Mouse (Mus musculus): Measurements from ENCODE around the gene Bcl11b. TPM values are rescaled to one million over a fixed set of nuclear protein-coding genes. Genes with fewer than 3 reads are reported as not detected.

The Bcl11b gene
- polyA plus RNA-seq, 1 experiment = not detected

GRCm38 (mm10) chr12:107969126-107969525, 34.3 kb downstream of the Bcl11b start:
- Histone ChIP-seq H3K4me3 (ENCODE audit: insufficient read depth, low read depth, low read length) (no peak overlapping the region), H3K27ac (replicated peaks; ENCODE audit: low read depth, low read length) (no peak overlapping the region), H3K4me1 (ENCODE audit: control insufficient read depth, insufficient read depth, insufficient read length, low read length) (no peaks in the 10 kb centered on the region)

GRCm38 (mm10) chr12:107968331-107968730, 35.1 kb downstream of the Bcl11b start:
- no peak overlapping the region for H3K4me3 ChIP-seq (ENCODE audit: insufficient read depth, low read depth, low read length)
- no peaks in the 10 kb centered on the region for H3K4me1 ChIP-seq (ENCODE audit: control insufficient read depth, insufficient read depth, insufficient read length, low read length)
- H3K27ac ChIP-seq (replicated peaks; ENCODE audit: low read depth, low read length) = no peak overlapping the region

DNA sequence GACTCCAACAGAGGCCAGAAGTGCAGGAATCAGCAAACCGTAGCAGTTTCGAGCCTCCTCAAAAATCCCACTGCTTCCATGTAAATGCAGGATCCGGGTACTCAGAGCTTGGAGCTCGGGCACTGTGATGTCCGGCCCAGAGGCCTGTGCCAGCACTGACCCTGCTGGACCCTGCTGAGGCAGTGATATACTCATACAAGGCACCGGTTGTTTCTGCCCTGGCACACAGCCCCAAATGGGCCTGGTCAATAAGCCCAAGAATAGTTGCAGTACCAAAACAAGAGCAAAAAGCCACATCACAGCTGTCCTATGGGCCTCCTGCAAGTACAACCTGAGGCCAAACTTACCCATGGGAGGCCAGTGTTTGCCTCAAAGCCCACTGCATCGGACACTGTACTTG, 36.4 kb downstream of the Bcl11b start:
- Histone ChIP-seq H3K27ac (replicated peaks; ENCODE audit: low read depth, low read length) (no peak overlapping the region), H3K4me3 (ENCODE audit: insufficient read depth, low read depth, low read length) (no peak overlapping the region), H3K4me1 (ENCODE audit: control insufficient read depth, insufficient read depth, insufficient read length, low read length) (no peaks in the 10 kb centered on the region)

DNA sequence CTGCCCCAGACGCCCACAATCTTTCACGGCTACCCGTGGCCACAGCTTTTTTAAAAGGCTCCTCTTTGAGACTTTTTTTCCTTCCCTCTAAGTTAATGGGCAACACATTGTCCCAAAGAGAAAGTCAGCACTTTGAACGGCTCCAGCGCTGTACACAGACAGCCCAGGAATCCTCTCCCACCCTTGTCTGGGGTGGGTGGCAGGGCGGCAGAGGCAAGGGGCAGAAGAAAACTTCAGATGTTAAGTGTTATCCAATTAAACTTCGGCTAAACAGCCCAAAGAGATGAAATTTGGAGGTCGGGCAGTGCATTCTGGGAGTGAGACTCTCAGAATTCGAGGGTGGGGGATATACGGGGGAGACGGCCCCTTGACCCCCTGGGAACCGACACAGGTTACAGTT, 38.3 kb downstream of the Bcl11b start:
- Histone ChIP-seq H3K27ac (replicated peaks; ENCODE audit: low read depth, low read length) (no peak overlapping the region), H3K4me3 (ENCODE audit: insufficient read depth, low read depth, low read length) (no peak overlapping the region), H3K4me1 (ENCODE audit: control insufficient read depth, insufficient read depth, insufficient read length, low read length) (no peaks in the 10 kb centered on the region)

- Histone ChIP-seq H3K4me3 (ENCODE audit: insufficient read depth, low read depth, low read length) (no peak overlapping the region), H3K4me1 (ENCODE audit: control insufficient read depth, insufficient read depth, insufficient read length, low read length) (no peaks in the 10 kb centered on the region), H3K27ac (replicated peaks; ENCODE audit: low read depth, low read length) (no peak overlapping the region)
Observed at GRCm38 (mm10) chr12:107964396-107965085, 38.9 kb downstream of the Bcl11b start.

DNA sequence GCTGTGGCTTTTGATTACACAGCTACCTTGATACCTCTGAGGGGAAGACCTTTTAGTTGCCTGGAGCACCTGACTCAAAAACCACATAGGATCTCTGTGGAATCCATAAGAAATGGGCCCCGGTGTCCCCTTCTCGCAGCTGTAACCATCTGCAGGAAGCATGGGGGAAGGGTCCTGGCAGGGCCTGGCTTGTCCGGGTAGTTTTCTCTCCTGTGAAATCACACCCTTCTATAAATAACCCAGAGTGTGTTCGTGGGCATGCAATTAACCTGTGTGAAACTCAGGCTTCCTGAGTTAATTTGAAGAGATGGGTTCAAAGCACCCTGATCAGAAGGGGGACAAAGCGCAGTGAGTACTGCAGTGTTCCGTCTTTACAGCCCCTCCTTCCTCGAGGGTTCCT, 40.5 kb downstream of the Bcl11b start:
- H3K4me3 ChIP-seq (ENCODE audit: insufficient read depth, low read depth, low read length) = no peak overlapping the region
- no peak overlapping the region for H3K27ac ChIP-seq (replicated peaks; ENCODE audit: low read depth, low read length)
- H3K4me1 ChIP-seq (ENCODE audit: control insufficient read depth, insufficient read depth, insufficient read length, low read length) = no peaks in the 10 kb centered on the region

GRCm38 (mm10) chr12:107961843-107962242, 41.6 kb downstream of the Bcl11b start:
- Histone ChIP-seq H3K4me3 (ENCODE audit: insufficient read depth, low read depth, low read length) (no peak overlapping the region), H3K27ac (replicated peaks; ENCODE audit: low read depth, low read length) (no peak overlapping the region), H3K4me1 (ENCODE audit: control insufficient read depth, insufficient read depth, insufficient read length, low read length) (no peaks in the 10 kb centered on the region)

DNA sequence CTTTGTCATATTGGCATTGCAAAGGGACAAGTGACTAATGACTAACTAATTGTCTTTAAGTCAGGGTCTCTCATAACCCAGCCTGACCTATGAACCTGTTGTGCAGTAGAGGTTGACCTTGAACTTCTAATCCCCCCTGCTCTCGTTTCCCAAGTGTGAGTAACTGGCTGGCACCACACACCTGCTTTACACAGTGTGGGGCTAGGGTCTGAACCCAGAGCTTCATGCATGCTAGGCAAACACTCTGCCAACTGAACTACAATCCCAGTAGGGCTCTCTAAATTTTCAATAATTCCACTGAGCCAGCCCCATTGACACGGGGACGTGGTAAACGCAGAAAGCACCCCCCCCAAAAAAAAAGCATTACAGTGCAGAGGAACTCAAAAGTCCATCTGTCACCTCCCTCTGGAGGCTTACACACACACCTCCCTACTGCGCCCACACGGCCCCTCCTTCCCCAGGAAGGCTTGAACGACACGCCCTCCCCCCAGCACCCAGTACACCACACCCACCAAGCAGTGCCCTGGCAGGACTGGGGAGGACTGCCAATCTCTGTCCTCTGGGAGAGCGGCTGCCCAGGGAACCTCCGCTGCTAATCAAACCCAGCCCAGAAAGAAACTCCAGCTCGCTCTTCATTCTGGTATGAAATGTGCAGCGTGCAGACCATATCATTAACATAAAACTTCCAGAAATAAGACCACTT, 42.5 kb downstream of the Bcl11b start:
- H3K4me3 ChIP-seq (ENCODE audit: insufficient read depth, low read depth, low read length) = no peak overlapping the region
- H3K27ac ChIP-seq (replicated peaks; ENCODE audit: low read depth, low read length) = no peak overlapping the region
- H3K4me1 ChIP-seq (ENCODE audit: control insufficient read depth, insufficient read depth, insufficient read length, low read length) = no peaks in the 10 kb centered on the region

GRCm38 (mm10) chr12:107960365-107960764, 43.0 kb downstream of the Bcl11b start:
- no peaks in the 10 kb centered on the region for H3K4me1 ChIP-seq (ENCODE audit: control insufficient read depth, insufficient read depth, insufficient read length, low read length)
- H3K27ac ChIP-seq (replicated peaks; ENCODE audit: low read depth, low read length) = no peak overlapping the region
- no peak overlapping the region for H3K4me3 ChIP-seq (ENCODE audit: insufficient read depth, low read depth, low read length)

DNA sequence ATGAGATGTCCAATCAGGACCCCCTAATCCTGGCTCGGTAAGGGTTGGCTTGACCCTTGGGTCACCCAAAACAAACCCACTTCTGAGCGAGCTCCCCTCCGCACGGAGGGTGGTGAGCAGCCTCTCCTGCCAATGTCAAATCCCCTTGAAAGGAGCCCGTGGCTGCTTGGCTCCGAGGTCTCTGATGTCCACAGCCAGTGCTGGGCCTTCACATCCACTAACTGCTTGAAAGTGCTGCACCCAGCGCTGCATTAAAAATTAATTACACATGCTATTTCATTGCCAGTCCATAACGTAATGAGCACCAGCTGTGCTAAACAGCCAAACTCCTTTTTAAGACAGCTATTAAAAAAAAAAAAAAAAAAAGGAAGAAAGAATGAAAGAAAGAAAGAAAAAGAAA, 43.5 kb downstream of the Bcl11b start:
- Histone ChIP-seq H3K27ac (replicated peaks; ENCODE audit: low read depth, low read length) (no peak overlapping the region), H3K4me3 (ENCODE audit: insufficient read depth, low read depth, low read length) (no peak overlapping the region)

DNA sequence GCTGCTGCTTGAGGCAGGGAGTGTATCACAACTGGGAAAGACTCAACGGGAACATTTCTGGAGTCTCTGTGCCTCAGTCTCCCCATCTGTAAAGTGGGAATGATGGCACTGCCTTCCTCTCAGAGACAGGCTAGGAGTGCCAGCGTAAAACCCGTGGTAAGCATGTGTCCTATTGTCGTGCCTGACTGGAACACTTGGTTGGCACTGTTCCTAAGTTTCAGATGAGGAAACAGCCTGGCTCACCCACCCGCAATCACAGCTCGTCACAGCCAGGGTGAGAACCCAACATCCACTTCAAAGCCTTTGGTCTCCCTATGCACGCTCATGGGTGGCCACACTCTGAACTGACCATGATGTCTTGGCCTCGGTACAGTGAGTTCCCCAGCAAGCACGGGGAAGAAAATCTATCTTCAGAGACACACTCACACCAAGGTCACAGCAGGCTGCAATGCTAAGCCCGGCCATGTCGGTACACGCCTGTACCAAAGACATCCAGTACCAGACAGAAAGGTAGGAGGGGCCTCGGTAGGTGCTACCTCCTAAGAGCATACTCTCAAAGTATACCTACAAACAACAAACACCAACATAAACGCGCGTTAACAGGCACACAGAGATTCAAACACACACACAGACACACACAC, 50.2 kb downstream of the Bcl11b start:
- H3K27ac ChIP-seq (replicated peaks; ENCODE audit: low read depth, low read length) = no peak overlapping the region
- no peak overlapping the region for H3K4me3 ChIP-seq (ENCODE audit: insufficient read depth, low read depth, low read length)
- H3K4me1 ChIP-seq (ENCODE audit: control insufficient read depth, insufficient read depth, insufficient read length, low read length) = no peaks in the 10 kb centered on the region

More for the DNA sequence above, 43.5 kb downstream of the Bcl11b start:
- no peaks in the 10 kb centered on the region for H3K4me1 ChIP-seq (ENCODE audit: control insufficient read depth, insufficient read depth, insufficient read length, low read length)

DNA sequence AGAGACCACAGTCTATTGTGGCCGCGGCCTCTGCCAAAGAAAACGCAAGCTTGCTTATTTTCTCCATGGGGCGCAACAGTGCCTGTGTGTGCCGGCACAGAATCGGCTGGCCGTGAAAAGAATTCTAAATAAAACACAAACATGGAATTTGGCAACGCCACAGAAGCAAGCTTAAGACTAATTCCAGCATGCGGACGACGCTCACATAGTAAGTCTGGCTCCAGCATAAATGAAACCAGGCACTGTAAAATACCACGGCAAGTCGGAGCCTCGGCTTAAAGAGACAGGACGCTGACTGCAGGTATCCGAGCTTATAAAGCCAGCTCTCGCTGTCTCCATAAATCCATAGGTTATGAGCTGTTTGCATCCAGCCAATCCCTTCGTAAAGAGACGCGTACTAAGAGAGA, 51.1 kb downstream of the Bcl11b start:
- Histone ChIP-seq H3K4me3 (ENCODE audit: insufficient read depth, low read depth, low read length) (peak overlapping the region; percentile 31; the same call in 1 of the 2 replicates), H3K27ac (replicated peaks; ENCODE audit: low read depth, low read length) (no peak overlapping the region), H3K4me1 (ENCODE audit: control insufficient read depth, insufficient read depth, insufficient read length, low read length) (no peaks in the 10 kb centered on the region)

- Histone ChIP-seq H3K4me1 (ENCODE audit: control insufficient read depth, insufficient read depth, insufficient read length, low read length) (no peaks in the 10 kb centered on the region), H3K27ac (replicated peaks; ENCODE audit: low read depth, low read length) (no peak overlapping the region)
Observed at GRCm38 (mm10) chr12:107950667-107951179, 52.7 kb downstream of the Bcl11b start.

DNA sequence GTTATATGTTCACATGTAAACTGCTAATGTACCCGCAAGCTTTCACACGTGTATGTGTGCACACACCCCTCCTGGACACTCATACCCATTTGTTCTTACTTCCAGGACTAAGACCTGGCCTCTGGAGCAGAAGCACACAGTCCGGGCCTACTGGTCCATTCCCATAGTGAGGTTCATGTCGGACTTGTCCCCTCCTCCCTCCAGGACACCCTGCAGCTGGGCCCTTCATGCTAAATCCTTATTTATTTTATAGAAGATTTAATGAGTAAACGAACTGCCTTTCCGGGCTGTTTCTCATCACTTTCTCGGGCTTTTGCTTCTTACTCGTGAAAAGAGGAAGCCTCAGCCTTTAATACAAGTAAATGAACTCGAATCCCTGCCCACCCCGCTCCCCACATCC, 54.0 kb downstream of the Bcl11b start:
- H3K4me1 ChIP-seq (ENCODE audit: control insufficient read depth, insufficient read depth, insufficient read length, low read length) = no peaks in the 10 kb centered on the region
- no peak overlapping the region for H3K4me3 ChIP-seq (ENCODE audit: insufficient read depth, low read depth, low read length)
- H3K27ac ChIP-seq (replicated peaks; ENCODE audit: low read depth, low read length) = no peak overlapping the region

More at GRCm38 (mm10) chr12:107950667-107951179, 52.7 kb downstream of the Bcl11b start:
- no peak overlapping the region for H3K4me3 ChIP-seq (ENCODE audit: insufficient read depth, low read depth, low read length)

- Histone ChIP-seq H3K4me1 (ENCODE audit: control insufficient read depth, insufficient read depth, insufficient read length, low read length) (no peaks in the 10 kb centered on the region), H3K27ac (replicated peaks; ENCODE audit: low read depth, low read length) (no peak overlapping the region), H3K4me3 (ENCODE audit: insufficient read depth, low read depth, low read length) (no peak overlapping the region)
Observed at GRCm38 (mm10) chr12:107942100-107942499, 61.3 kb downstream of the Bcl11b start.
